9 mouse cellular contexts compared by ENCODE assay signal in the genomic region with DNA sequence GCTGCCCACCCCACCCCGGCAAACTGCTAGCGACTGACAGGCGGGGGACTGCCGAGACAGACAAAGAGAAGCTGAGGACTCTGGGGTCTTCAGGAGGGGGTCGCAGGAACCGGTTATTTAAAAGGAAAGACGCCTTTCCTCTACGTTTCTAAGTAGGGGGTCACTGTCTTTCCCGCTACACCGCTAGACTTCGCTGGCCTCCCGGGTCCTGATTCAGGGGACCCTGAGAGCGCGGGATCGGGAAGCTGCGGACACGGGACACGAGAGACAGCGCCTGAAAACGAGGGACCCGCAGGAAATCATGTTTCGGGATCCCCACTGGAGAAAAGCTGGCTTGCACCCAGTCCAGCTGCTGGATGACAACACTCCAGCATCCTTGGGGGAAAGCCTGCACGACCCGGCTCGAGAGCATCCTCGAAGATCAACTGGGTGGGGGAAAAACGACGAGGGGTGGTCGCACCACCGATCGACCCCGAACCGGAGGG. TPM values are rescaled to one million over a fixed set of nuclear protein-coding genes. Genes with fewer than 3 reads are reported as not detected.
DNase-seq lines count a peak whose midpoint lies in the region; ATAC-seq lines count a peak whose summit lies in the region.
"Had no signal": no experiment of that assay in that cellular context is flagged by ENCODE, and none has a peak within 500 bp of the region (broad histone marks: within the 10 kb centered on the region; RNA-seq: fewer than 3 reads in every experiment).

No protein-coding gene starts in this region.

- DNase-seq in CD4-positive helper T cell, adult 2 months (ENCODE audit: low read depth, low spot score), result peak; percentile 21
- no peak for DNase-seq in limb, embryonic 10.5 days (ENCODE audit: low spot score)
- no peak for DNase-seq in right cerebral cortex, postnatal 25 days

- no peaks in the 10 kb centered on the region for H3K9me3 ChIP-seq in erythroblast, embryonic 14.5 days (ENCODE audit: control insufficient read depth, low read length)
- H3K9me3 ChIP-seq in forebrain, embryonic 16.5 days (ENCODE audit: control insufficient read depth, low read length), result no peaks in the 10 kb centered on the region
- H3K9me3 ChIP-seq in limb, embryonic 10.5 days (replicated peaks), result no peaks in the 10 kb centered on the region
- H3K9me3 ChIP-seq in neural tube, embryonic 15.5 days (replicated peaks), result no peaks in the 10 kb centered on the region

- peak overlapping the region; percentile 74 for H3K4me2 ChIP-seq in forebrain, embryonic 16.5 days (ENCODE audit: low read length)
- H3K4me2 ChIP-seq in neural tube, embryonic 15.5 days, result peak overlapping the region; percentile 92

- H3K27me3 ChIP-seq in erythroblast, embryonic 14.5 days (ENCODE audit: control insufficient read depth), result peaks cover 42% of the 10 kb centered on the region
- H3K27me3 ChIP-seq in forebrain, embryonic 16.5 days (replicated peaks; ENCODE audit: control insufficient read depth, insufficient read depth, low read length), result 0 out of 2 replicates have a peak, but pooled peaks cover 5% of the 10 kb centered on the region
- H3K27me3 ChIP-seq in limb, embryonic 10.5 days (ENCODE audit: low read depth, poor library complexity, severe bottlenecking), result no peaks in the 10 kb centered on the region
- H3K27me3 ChIP-seq in neural tube, embryonic 15.5 days (replicated peaks), result peaks cover 3% of the 10 kb centered on the region; the same call in 1 of the 2 replicates

- peaks cover 64% of the 10 kb centered on the region for H3K4me1 ChIP-seq in erythroblast, embryonic 14.5 days (ENCODE audit: control insufficient read depth)
- peaks cover 23% of the 10 kb centered on the region for H3K4me1 ChIP-seq in forebrain, embryonic 16.5 days (replicated peaks; ENCODE audit: control insufficient read depth, insufficient read depth, low read length)
- peaks cover 32% of the 10 kb centered on the region for H3K4me1 ChIP-seq in limb, embryonic 10.5 days
- H3K4me1 ChIP-seq in neural tube, embryonic 15.5 days, result peaks cover 54% of the 10 kb centered on the region

- H3K36me3 ChIP-seq in erythroblast, embryonic 14.5 days (ENCODE audit: control insufficient read depth), result no peaks in the 10 kb centered on the region
- H3K36me3 ChIP-seq in forebrain, embryonic 16.5 days (ENCODE audit: control insufficient read depth, insufficient read depth), result no peaks in the 10 kb centered on the region
- peaks cover 18% of the 10 kb centered on the region for H3K36me3 ChIP-seq in limb, embryonic 10.5 days
- no peaks in the 10 kb centered on the region for H3K36me3 ChIP-seq in neural tube, embryonic 15.5 days

- peak overlapping the region; percentile 86 for H3K4me3 ChIP-seq in erythroblast, embryonic 14.5 days (replicated peaks)
- peak overlapping the region; percentile 81 for H3K4me3 ChIP-seq in forebrain, embryonic 16.5 days (replicated peaks; ENCODE audit: low read length)
- H3K4me3 ChIP-seq in limb, embryonic 10.5 days, result peak overlapping the region; percentile 99
- peak overlapping the region; percentile 55 for H3K4me3 ChIP-seq in neural tube, embryonic 15.5 days (replicated peaks)

- 0% methylated on average over 33 of the region's 33 CpGs for WGBS in forebrain, embryonic 16.5 days
- WGBS in limb, embryonic 10.5 days, result under 1% methylated on average over 33 of the region's 33 CpGs
- under 1% methylated on average over 33 of the region's 33 CpGs for WGBS in neural tube, embryonic 15.5 days

- H3K9ac ChIP-seq in forebrain, embryonic 16.5 days (replicated peaks; ENCODE audit: low read depth, low read length), result peak overlapping the region; percentile 76
- H3K9ac ChIP-seq in neural tube, embryonic 15.5 days (replicated peaks), result peak overlapping the region; percentile 63

- ATAC-seq in erythroblast, adult 5-6 weeks (replicated peaks; ENCODE audit: low FRiP score, poor library complexity, severe bottlenecking), result no peak
- peak; percentile 40 for ATAC-seq in forebrain, embryonic 16.5 days
- peak; percentile 43; the same call in 1 of the 2 replicates for ATAC-seq in neural tube, embryonic 15.5 days (ENCODE audit: low FRiP score)
- ATAC-seq in megakaryocyte progenitor cell, adult 5-6 weeks (replicated peaks; ENCODE audit: poor library complexity), result no peak

- H3K27ac ChIP-seq in forebrain, embryonic 16.5 days (ENCODE audit: low read length), result peak overlapping the region; percentile 94
- H3K27ac ChIP-seq in limb, embryonic 10.5 days, result peak overlapping the region; percentile 99
- peak overlapping the region; percentile 82 for H3K27ac ChIP-seq in neural tube, embryonic 15.5 days (replicated peaks)

RNA-seq across cellular contexts. Expression of gene Igf2bp1, which starts 0.7 kb away (rescaled TPM):
- polyA plus RNA-seq in erythroblast, embryonic 14.5 days (2012), result 1.0 and 1.8 TPM in 2 replicates
- not detected in 2 replicates for total RNA-seq in erythroblast, adult 5-6 weeks (2015; ENCODE audit: low replicate concordance)
- total RNA-seq in erythroblast, adult 5-6 weeks (2017; ENCODE audit: low replicate concordance), result not detected in 2 replicates
- 20.2 and 22.4 TPM in 2 replicates for polyA plus RNA-seq in forebrain, embryonic 16.5 days (2015; fragmentation: Nextera tagmentation; extraction: Ambion mirVana)
- 165 and 181 TPM in 2 replicates for polyA plus RNA-seq in limb, embryonic 10.5 days (2016; fragmentation: Nextera tagmentation; extraction: Ambion mirVana)
- 6.7 and 12.0 TPM in 2 replicates for polyA plus RNA-seq in neural tube, embryonic 15.5 days (2015; fragmentation: Nextera tagmentation; extraction: Ambion mirVana)
- total RNA-seq in megakaryocyte progenitor cell, adult 5-6 weeks (2015), result not detected in 2 replicates
- total RNA-seq in megakaryocyte progenitor cell, adult 5-6 weeks (2017), result not detected in 2 replicates
- total RNA-seq: gastrocnemius, postnatal 36 days had no signal

RNA-seq across cellular contexts. Expression of gene Gip, which starts 17.9 kb away (rescaled TPM):
- polyA plus RNA-seq in erythroblast, embryonic 14.5 days (2012), result not detected in 2 replicates
- not detected in 2 replicates for total RNA-seq in erythroblast, adult 5-6 weeks (2015; ENCODE audit: low replicate concordance)
- total RNA-seq in erythroblast, adult 5-6 weeks (2017; ENCODE audit: low replicate concordance), result not detected in 2 replicates
- not detected in 2 replicates for polyA plus RNA-seq in forebrain, embryonic 16.5 days (2015; fragmentation: Nextera tagmentation; extraction: Ambion mirVana)
- polyA plus RNA-seq in limb, embryonic 10.5 days (2016; fragmentation: Nextera tagmentation; extraction: Ambion mirVana), result not detected in 2 replicates
- polyA plus RNA-seq in neural tube, embryonic 15.5 days (2015; fragmentation: Nextera tagmentation; extraction: Ambion mirVana), result not detected in 2 replicates
- total RNA-seq in megakaryocyte progenitor cell, adult 5-6 weeks (2015), result not detected in 2 replicates
- total RNA-seq in megakaryocyte progenitor cell, adult 5-6 weeks (2017), result not detected in 2 replicates
- total RNA-seq: gastrocnemius, postnatal 36 days had no signal

RNA-seq across cellular contexts. Expression of gene Snf8, which starts 28.3 kb away (rescaled TPM):
- polyA plus RNA-seq in erythroblast, embryonic 14.5 days (2012), result 17.0 and 17.7 TPM in 2 replicates
- 25.7 and 27.9 TPM in 2 replicates for total RNA-seq in erythroblast, adult 5-6 weeks (2015; ENCODE audit: low replicate concordance)
- total RNA-seq in erythroblast, adult 5-6 weeks (2017; ENCODE audit: low replicate concordance), result 11.3 and 37.1 TPM in 2 replicates
- polyA plus RNA-seq in forebrain, embryonic 16.5 days (2015; fragmentation: Nextera tagmentation; extraction: Ambion mirVana), result 113 and 129 TPM in 2 replicates
- 108 TPM in 2 replicates for polyA plus RNA-seq in limb, embryonic 10.5 days (2016; fragmentation: Nextera tagmentation; extraction: Ambion mirVana)
- 125 and 137 TPM in 2 replicates for polyA plus RNA-seq in neural tube, embryonic 15.5 days (2015; fragmentation: Nextera tagmentation; extraction: Ambion mirVana)
- total RNA-seq in megakaryocyte progenitor cell, adult 5-6 weeks (2015), result 71.4 and 78.1 TPM in 2 replicates
- total RNA-seq in megakaryocyte progenitor cell, adult 5-6 weeks (2017), result 51.6 and 56.1 TPM in 2 replicates

RNA-seq across cellular contexts. Expression of gene Ube2z, which starts 58.8 kb away (rescaled TPM):
- 1.1 and 1.5 TPM in 2 replicates for polyA plus RNA-seq in erythroblast, embryonic 14.5 days (2012)
- total RNA-seq in erythroblast, adult 5-6 weeks (2015; ENCODE audit: low replicate concordance), result 7.1 TPM in 2 replicates
- 9.2 and 10.3 TPM in 2 replicates for total RNA-seq in erythroblast, adult 5-6 weeks (2017; ENCODE audit: low replicate concordance)
- polyA plus RNA-seq in forebrain, embryonic 16.5 days (2015; fragmentation: Nextera tagmentation; extraction: Ambion mirVana), result 35.4 and 36.5 TPM in 2 replicates
- polyA plus RNA-seq in limb, embryonic 10.5 days (2016; fragmentation: Nextera tagmentation; extraction: Ambion mirVana), result 37.5 and 38.3 TPM in 2 replicates
- polyA plus RNA-seq in neural tube, embryonic 15.5 days (2015; fragmentation: Nextera tagmentation; extraction: Ambion mirVana), result 34.3 and 37.9 TPM in 2 replicates
- total RNA-seq in megakaryocyte progenitor cell, adult 5-6 weeks (2015), result 21.3 and 21.8 TPM in 2 replicates
- 18.2 and 19.3 TPM in 2 replicates for total RNA-seq in megakaryocyte progenitor cell, adult 5-6 weeks (2017)

Comparison
In these comparisons a context has a peak if more than half of its experiments do, and no peak if none do; other contexts are left out.
1. ATAC-seq: peak in forebrain, embryonic 16.5 days (single experiment) and neural tube, embryonic 15.5 days (single experiment); none in erythroblast, adult 5-6 weeks (single experiment) and megakaryocyte progenitor cell, adult 5-6 weeks (single experiment).
2. Peak in every context shown above with its lines, with median percentiles within 50 percentile points of each other: H3K4me3 ChIP-seq and H3K27ac ChIP-seq.